Mouse (Mus musculus) left cerebral cortex, postnatal 25 days (tissue): ENCODE measurements around the gene Nod2. TPM values are rescaled to one million over a fixed set of nuclear protein-coding genes. Genes with fewer than 3 reads are reported as not detected.
"Not testable (repeated sequence)": the region's sequence is repeated elsewhere in the genome, so short reads cannot be mapped to it uniquely, and the experiment has no call there.

Experiments used
- DNase-seq, 2 experiments: peaks; one replicate each; pipeline ENCODE4 v3.0.0; 2022; ENCODE audit warnings: low spot score in 2 of 2, mixed read lengths in 1 of 2
- intact Hi-C: fragments of 180-260 bp; cut with DNase I; formaldehyde crosslinking; loops from one replicate; pipeline ENCODE4 v1.15.1; 2025
- total RNA-seq, 2 experiments: library from RNA; stranded (reverse); gene quantifications; 2 replicates each; pipeline ENCODE4 v1.2.3; 2021

The Nod2 gene
- total RNA-seq, 2 experiments from 2014 or later: 0.34 to 0.43 TPM

GRCm38 (mm10) chr8:88628001-88628774 lies 18.9 kb upstream of the Nod2 start:
- intact Hi-C loops: no loop called here
- DNase-seq: peak; percentile 42 to 67

- no peak for DNase-seq
- intact Hi-C loops: no loop called here
Observed at GRCm38 (mm10) chr8:88630225-88630624, 16.9 kb upstream of the Nod2 start.

GRCm38 (mm10) chr8:88631081-88631480 lies 16.0 kb upstream of the Nod2 start:
- peak; percentile 32 to 67 for DNase-seq
- intact Hi-C loops: no loop called here

- intact Hi-C loops: no loop called here
Observed at GRCm38 (mm10) chr8:88633343-88633765, 13.8 kb upstream of the Nod2 start.

GRCm38 (mm10) chr8:88635474-88636397 lies 11.4 kb upstream of the Nod2 start, which contains the start of gene Snx20:
TSS of gene Snx20 (minus strand) at chr8:88636128.
- DNase-seq: peak in 1 of 2 experiments; percentile 26
- intact Hi-C loops: no loop called here

More at GRCm38 (mm10) chr8:88633343-88633765, 13.8 kb upstream of the Nod2 start:
- no peak for DNase-seq

- DNase-seq: no peak
- intact Hi-C loops: no loop called here
Observed at GRCm38 (mm10) chr8:88637092-88638000, 9.8 kb upstream of the Nod2 start.

GRCm38 (mm10) chr8:88638908-88639307 lies 8.2 kb upstream of the Nod2 start:
- DNase-seq: no peak
- intact Hi-C loops: no loop called here

GRCm38 (mm10) chr8:88642734-88643564 lies 4.2 kb upstream of the Nod2 start:
- no peak for DNase-seq
- intact Hi-C loops: no loop called here

GRCm38 (mm10) chr8:88648322-88648721 lies 1.2 kb downstream of the Nod2 start:
- intact Hi-C loops: no loop called here

GRCm38 (mm10) chr8:88650016-88650708 lies 3.0 kb downstream of the Nod2 start:
- DNase-seq: no peak
- intact Hi-C loops: no loop called here

More at GRCm38 (mm10) chr8:88648322-88648721, 1.2 kb downstream of the Nod2 start:
- DNase-seq: no peak

GRCm38 (mm10) chr8:88651122-88651521 lies 4.0 kb downstream of the Nod2 start:
- intact Hi-C loops, DNase-seq: not testable (repeated sequence)

GRCm38 (mm10) chr8:88655334-88655733 lies 8.2 kb downstream of the Nod2 start:
- intact Hi-C loops: no loop called here
- peak in 1 of 2 experiments; percentile 82 for DNase-seq

- DNase-seq: no peak
- intact Hi-C loops: no loop called here
Observed at GRCm38 (mm10) chr8:88659873-88660272, 12.8 kb downstream of the Nod2 start.

GRCm38 (mm10) chr8:88662401-88662821 lies 15.3 kb downstream of the Nod2 start:
- no peak for DNase-seq
- intact Hi-C loops: no loop called here

- DNase-seq: no peak
- intact Hi-C loops: no loop called here
Observed at GRCm38 (mm10) chr8:88664121-88664520, 17.0 kb downstream of the Nod2 start.

GRCm38 (mm10) chr8:88664947-88665346 lies 17.8 kb downstream of the Nod2 start:
- intact Hi-C loops: no loop called here
- DNase-seq: no peak

- no peak for DNase-seq
- intact Hi-C loops: no loop called here
Observed at GRCm38 (mm10) chr8:88666435-88666834, 19.3 kb downstream of the Nod2 start.
